Mouse (Mus musculus): ENCODE results near the gene Slc41a2.
"Not testable (repeated sequence)": the region's sequence is repeated elsewhere in the genome, so short reads cannot be mapped to it uniquely, and the experiment has no call there.

Gene Slc41a2

GRCm38 (mm10) chr10:83353680-83354332 lies 16.1 kb upstream of the Slc41a2 start:
- no peak for DNase-seq (ENCODE audit: low spot score in 2 of 2)

GRCm38 (mm10) chr10:83351779-83352178 lies 14.1 kb upstream of the Slc41a2 start:
- DNase-seq (ENCODE audit: low spot score in 2 of 2), result not testable (repeated sequence)

DNA sequence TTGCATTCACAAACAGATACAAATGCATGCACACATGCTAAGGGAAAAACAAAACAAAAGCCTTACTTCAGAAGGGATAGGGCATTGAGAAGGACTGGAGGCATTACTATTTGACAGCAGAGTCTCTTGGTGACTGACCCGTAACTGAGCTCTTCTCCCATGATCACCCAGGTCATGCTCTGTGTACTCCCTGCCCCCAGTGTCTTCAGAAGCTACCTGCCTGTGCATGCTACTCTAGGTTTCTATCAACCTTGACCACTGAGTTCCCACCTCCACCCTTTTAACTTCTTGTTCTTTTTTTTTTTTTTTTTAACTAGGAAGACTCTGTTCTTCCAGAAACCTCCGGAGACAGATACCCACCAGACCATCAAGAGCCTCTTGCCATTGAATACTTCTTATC lies 13.0 kb upstream of the Slc41a2 start:
- no peak for DNase-seq (ENCODE audit: low spot score in 2 of 2)

- no peak for DNase-seq (ENCODE audit: low spot score in 2 of 2)
Observed at GRCm38 (mm10) chr10:83347494-83347893, 9.8 kb upstream of the Slc41a2 start.

GRCm38 (mm10) chr10:83346359-83346736 lies 8.7 kb upstream of the Slc41a2 start:
- no peak for DNase-seq (ENCODE audit: low spot score in 2 of 2)

DNA sequence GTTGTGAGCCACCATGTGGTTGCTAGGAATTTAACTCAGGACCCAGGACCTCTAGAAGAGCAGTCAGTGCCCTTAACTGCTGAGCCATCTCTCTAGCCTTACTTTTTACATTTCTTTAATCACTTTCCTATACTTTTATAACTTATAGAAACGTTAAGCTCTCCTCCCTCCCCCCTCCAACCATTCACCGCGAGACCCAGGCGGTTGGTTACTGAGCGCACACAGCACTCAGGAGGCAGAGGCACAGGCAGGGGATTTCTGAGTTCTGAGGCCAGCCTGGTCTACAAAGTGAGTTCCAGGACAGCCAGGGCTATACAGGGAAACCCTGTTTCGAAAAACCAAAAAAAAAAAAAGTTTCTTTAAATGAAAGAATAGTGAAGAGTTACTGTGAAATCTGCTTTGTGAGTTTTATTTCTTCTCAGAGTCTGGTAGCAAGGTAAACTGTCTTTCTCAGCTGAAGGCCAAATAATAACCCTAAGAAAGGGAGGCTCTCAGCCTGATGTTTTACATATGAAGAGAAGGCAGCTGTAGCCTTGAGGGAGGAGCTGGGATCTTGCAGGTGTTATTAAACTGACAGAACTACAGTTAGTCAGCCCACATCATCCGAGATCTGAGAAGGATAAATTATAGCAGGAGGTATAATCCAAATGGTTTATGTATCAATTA lies 8.1 kb upstream of the Slc41a2 start:
- DNase-seq (ENCODE audit: low spot score in 2 of 2), result no peak

DNA sequence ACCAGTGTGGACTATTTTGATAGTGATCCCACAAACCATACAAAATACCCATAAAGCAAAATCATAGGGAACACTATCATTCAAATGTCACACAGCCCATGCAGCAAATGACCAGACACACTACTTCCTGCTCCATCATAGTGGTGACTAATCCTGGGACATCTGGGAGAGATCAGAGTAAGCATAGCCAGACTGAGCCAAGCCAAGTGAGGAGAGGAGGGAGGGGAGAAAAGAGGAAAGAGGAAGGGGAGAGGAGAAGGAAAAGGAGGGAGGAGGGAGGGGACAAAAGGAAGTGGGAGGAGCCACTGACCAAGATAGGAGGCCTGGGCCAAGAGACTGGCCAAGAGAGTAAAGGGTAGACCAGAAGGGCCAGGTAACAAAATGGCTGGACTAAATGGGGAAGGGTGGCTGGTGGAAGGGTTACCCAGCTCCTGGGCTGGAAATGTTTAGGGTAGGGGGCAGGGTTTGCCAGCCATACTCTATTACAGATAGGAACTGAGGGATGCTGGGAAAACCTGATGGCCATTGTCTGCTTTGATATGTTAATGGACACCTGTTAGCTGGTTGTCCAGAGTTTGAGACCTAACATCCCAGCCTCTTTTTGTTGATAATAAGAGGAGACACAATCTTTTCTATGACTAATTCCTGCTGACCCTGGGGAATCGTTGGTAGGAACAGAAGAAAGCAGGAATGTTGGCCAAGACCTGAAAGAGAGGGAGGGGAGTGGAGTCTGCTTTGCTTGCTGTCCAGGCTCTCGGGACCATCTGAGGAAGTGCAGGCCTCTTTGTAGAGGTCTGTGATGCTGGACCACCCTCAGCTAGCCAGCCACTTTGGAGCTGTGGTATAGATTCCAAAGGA lies 6.4 kb upstream of the Slc41a2 start:
- no peak for DNase-seq (ENCODE audit: low spot score in 2 of 2)

- DNase-seq (ENCODE audit: low spot score in 2 of 2), result no peak
Observed at GRCm38 (mm10) chr10:83343171-83343570, 5.5 kb upstream of the Slc41a2 start.

DNA sequence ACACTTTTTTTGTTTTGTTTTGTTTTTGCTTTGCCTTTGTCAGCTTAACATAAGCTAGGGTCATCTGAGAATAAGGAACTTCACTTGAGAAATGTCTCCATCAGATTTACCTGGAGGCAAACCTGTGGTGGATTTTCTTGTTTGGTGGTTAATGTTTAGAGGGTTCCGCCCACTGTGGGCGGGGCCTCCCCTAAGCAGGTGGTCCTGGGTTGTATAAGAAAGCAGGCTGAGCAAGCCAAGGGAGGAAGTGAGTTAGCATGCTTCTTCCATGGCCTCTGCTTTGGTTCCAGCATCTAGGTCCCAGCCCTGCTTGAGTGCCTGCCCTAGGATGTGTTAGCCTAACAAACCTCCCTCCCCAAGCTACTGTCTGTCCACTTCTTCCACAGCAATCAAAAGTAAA lies 3.5 kb upstream of the Slc41a2 start:
- DNase-seq (ENCODE audit: low spot score in 2 of 2), result no peak

DNA sequence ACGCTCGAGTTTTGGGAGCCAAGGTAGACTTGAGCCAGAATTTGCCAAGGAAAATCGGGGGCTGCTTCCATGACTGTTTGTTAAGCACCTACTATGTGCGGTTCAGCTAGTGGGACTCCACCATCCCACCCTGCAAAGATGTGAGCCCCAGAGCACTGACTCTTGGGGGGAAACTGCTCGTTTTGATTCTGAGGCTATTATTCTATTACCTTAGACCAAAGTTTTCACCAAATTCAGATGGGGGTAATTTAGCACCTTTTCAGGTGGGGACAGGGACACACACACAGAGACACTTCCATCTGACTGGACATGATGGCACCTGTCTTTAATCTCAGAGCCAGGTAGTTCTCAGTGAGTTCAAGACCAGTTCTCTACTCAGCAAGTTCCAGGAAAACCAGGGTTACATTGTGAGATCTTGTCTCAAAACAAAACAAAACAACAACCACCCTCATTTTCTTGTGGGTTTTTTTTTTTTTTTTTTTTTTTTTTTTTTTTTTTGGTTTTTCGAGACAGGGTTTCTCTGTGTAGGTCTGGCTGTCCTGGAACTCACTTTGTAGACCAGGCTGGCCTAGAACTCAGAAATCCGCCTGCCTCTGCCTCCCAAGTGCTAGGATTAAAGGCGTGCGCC lies 403 bp upstream of the Slc41a2 start:
- DNase-seq (ENCODE audit: low spot score in 2 of 2), result no peak

DNA sequence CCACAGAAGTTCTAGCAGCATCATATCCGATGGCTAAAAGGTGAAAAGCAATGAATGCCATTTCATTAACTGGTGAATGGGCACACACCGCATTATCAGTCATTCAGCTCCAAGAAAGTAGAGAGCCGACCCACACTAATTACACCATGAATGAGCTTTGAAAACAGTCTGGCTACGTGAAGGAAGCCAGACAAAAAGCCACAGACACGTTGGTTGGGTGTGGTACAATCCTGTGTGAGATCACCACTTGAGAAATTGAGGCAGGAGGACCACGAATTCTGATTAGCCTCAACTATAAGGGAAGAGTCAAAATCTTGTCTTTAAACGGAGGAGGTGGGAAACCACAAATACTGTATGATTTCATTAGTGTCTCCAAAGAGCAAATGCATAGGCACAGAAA lies 1.3 kb downstream of the Slc41a2 start:
- DNase-seq (ENCODE audit: low spot score in 2 of 2), result no peak

DNA sequence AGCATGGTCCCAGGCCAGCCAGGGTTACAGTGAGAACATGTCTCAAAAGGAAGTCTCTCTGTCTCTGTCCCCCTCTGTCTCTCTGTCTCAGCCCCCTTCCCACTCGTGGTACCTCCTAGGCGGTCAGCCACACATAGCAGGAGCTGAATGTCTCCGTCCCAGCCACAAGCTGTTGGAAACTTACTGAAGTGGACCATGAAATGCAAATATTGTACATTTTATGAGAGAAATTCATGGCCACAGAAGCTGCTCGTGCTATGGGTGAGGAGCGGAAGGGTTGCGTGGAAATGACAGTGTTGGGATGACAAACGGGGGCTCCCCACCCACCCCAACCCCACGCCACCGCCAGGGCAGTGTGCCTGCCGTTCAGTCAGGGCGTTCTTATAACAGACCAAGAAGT lies 5.1 kb downstream of the Slc41a2 start:
- no peak for DNase-seq (ENCODE audit: low spot score in 2 of 2)

DNA sequence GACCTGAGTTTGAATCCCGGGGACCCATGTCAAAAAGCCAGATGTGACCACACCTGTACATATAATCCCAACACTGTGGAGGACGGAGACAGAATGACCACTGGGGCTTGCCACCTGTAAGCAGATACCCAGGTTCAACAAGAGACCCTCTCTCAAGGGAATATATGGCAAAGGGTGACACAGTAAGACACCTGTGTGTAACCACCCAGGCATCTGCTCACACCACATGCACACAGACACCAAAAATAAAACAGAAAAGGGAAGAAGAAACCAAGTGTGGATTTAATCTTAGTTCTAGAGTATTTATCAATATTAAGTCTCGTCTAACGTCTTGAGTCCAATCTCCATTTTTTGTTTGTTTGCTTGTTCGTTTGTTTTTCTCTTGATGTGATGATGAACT lies 5.9 kb downstream of the Slc41a2 start:
- no peak for DNase-seq (ENCODE audit: low spot score in 2 of 2)

DNA sequence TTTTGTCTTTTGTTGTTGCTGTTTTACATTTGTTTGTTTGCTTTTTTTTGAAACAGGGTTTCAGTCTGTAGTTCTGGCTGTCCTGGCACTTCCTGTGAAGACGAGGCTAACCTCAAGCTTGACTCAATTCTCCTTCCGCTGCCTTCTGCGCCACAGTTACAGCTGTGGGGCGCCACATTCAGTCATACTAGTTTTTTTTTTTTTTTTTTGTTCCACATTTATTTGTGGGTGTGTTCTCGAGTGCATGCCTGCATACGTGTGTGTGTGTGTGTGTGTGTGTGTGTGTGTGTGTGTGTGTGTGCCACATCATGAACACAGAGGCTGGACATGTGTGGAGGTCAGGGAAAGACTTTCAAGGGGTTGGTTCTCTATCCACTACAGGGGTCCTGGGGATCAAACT lies 7.3 kb downstream of the Slc41a2 start:
- DNase-seq (ENCODE audit: low spot score in 2 of 2), result no peak

DNA sequence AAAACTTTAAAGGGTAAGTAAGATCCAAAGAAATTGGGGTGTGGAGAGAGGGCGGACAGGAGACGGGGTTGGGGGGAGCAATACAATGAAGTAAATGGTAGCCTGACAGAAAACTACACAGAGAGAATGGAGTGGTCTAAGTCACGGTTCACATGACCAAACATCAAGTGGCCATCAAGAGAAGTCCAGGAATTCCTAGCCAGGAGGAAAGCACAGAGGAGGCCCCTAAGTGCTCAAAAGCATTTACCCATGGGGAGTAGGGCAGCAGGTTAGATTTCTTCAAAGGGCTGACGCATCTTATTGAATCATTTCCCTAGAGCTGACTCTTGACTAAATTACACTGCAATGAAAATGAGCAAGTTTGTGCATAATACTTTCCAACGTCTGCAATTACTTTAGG lies 8.9 kb downstream of the Slc41a2 start:
- no peak for DNase-seq (ENCODE audit: low spot score in 2 of 2)

DNA sequence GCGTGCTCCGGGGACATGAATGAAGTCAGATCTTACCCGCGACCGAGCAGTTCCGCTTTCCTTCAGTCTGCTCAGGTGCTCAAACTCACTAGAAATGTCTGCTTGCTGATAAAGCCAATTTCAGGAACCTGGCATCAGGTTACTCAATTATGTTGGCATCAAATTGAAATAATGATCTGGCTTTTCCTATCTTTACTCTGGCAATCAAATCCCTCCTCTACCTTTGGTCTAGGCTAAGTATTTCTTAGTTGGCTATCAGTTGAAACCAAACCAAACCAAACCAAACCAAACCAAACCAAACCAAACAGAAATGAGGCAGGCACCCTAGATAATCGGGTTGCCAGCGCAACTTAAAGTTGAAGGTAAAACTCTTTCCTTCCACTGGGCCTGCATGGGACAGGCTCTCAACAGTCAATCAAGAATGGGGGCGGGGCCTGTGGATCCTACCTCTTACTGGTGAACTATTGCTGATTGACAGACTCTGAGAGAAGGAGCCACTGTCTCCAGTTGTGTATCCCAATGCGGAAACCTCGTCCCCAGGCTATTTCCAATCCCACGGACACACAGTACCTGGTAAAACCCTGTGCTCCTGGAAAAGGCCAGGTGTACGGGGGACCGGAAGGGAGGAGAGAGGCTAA lies 10.9 kb downstream of the Slc41a2 start:
- no peak for DNase-seq (ENCODE audit: low spot score in 2 of 2)

GRCm38 (mm10) chr10:83325903-83326302 lies 11.8 kb downstream of the Slc41a2 start:
- DNase-seq (ENCODE audit: low spot score in 2 of 2), result no peak

- DNase-seq (ENCODE audit: low spot score in 2 of 2), result no peak
Observed at GRCm38 (mm10) chr10:83324871-83325270, 12.8 kb downstream of the Slc41a2 start.

DNA sequence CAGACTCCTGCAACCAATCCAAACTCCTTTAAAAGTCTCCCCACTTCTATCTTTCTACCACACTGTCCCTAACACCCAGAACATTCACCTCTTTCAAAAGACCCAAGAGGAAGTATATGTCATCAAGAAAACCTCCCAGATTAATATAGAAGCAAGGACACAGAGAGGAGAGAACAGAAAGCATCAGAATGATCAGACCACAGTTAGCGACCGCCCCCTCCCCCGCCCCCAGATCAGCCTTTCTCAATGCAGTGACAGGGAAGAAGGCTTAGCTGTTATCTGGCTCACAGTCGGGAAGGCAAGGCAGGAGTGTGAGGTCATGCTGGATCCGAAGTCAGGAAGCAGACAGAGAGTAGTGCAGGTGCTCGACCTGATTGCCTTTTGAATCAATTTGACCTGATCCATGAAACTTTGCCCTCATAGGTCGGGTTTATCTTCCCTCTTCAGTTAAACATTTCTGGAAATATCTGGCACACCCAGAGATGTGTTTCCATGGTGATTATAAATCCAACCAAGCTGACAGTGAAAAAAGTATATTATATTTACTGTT lies 15.1 kb downstream of the Slc41a2 start:
- no peak for DNase-seq (ENCODE audit: low spot score in 2 of 2)

DNA sequence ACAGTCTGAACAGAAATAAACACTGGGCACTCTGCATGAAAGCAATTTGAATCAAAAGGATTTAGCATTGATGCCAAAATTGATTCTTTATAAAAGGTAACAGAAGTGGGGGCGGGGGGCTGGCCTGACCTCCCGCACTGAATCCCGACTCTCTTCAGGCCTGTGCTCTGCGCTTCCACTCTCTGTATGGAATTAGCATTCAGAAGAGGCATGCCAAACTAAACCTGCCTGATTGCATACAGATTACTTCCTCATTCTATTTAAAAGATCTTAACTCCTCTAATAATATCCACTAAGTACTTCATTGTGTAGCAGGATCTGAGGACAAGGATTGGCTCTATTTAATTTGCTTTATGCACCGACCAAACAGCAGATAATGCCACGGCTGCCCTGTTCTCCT lies 16.2 kb downstream of the Slc41a2 start:
- DNase-seq (ENCODE audit: low spot score in 2 of 2), result no peak

- DNase-seq (ENCODE audit: low spot score in 2 of 2), result no peak
Observed at GRCm38 (mm10) chr10:83320870-83321269, 16.8 kb downstream of the Slc41a2 start.

DNA sequence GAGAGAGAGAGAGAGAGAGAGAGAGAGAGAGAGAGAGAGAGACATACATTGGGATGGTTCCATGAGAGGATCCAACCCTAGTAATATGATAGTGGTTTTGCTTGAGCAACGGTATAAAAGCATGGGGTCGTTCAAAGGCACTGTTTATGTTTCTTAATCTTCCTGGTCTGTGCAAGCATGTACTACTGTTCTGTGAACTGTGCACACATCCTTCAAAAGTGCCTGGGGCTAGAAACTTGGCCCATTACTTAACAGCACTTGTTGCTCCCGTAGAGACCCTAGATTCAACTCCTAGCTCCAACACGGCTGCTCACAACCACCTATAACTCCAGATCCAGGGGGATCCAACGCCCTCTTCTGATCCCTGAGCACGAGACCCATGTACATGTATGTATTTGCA lies 17.3 kb downstream of the Slc41a2 start:
- no peak for DNase-seq (ENCODE audit: low spot score in 2 of 2)
